Mouse (Mus musculus) kidney, adult 8-10 months (tissue): ENCODE measurements at regions not wholly inside any gene's neighbourhood (a gene's known extent, or its start where the extent isn't known, plus 50 kb on each side); places are given as distances from the start of the nearest gene placed in this dataset.

Source experiments
- DNase-seq, 2 experiments: peaks; one replicate each; pipeline ENCODE4 v3.0.0; 2022

- DNase-seq = peak; percentile 17 to 62
Observed at GRCm38 (mm10) chr7:72362690-72363089, 56.3 kb upstream of the Mctp2 start.

GRCm38 (mm10) chr7:72391323-72391722 lies 84.9 kb upstream of the Mctp2 start:
- peak; percentile 9 to 12 for DNase-seq

GRCm38 (mm10) chr7:72400056-72400455 lies 93.6 kb upstream of the Mctp2 start:
- peak; percentile 26 to 59 for DNase-seq

- no peak for DNase-seq
Observed at GRCm38 (mm10) chr7:72406131-72406530, 99.7 kb upstream of the Mctp2 start.

GRCm38 (mm10) chr7:72408409-72408986 lies 102.1 kb upstream of the Mctp2 start:
- DNase-seq = no peak

- DNase-seq = no peak
Observed at GRCm38 (mm10) chr7:72438552-72438951, 132.1 kb upstream of the Mctp2 start.

- DNase-seq = no peak
Observed at GRCm38 (mm10) chr7:72442001-72442400, 135.6 kb upstream of the Mctp2 start.

- DNase-seq = no peak
Observed at GRCm38 (mm10) chr7:72444016-72444415, 137.6 kb upstream of the Mctp2 start.

GRCm38 (mm10) chr7:72444792-72445191 lies 138.4 kb upstream of the Mctp2 start:
- no peak for DNase-seq

GRCm38 (mm10) chr7:72446911-72447310 lies 140.5 kb upstream of the Mctp2 start:
- DNase-seq = no peak

GRCm38 (mm10) chr7:72462978-72463377 lies 156.6 kb upstream of the Mctp2 start:
- no peak for DNase-seq

- DNase-seq = no peak
Observed at GRCm38 (mm10) chr7:72464658-72465057, 158.2 kb upstream of the Mctp2 start.

GRCm38 (mm10) chr7:72469691-72470090 lies 163.3 kb upstream of the Mctp2 start:
- no peak for DNase-seq

GRCm38 (mm10) chr7:72474751-72475150 lies 168.3 kb upstream of the Mctp2 start:
- DNase-seq = no peak

- no peak for DNase-seq
Observed at GRCm38 (mm10) chr7:72478936-72479335, 172.5 kb upstream of the Mctp2 start.

GRCm38 (mm10) chr7:72481275-72481674 lies 174.9 kb upstream of the Mctp2 start:
- no peak for DNase-seq

- DNase-seq = peak; percentile 9 to 56
Observed at GRCm38 (mm10) chr7:72490161-72490560, 183.8 kb upstream of the Mctp2 start.

- no peak for DNase-seq
Observed at GRCm38 (mm10) chr7:72493292-72493691, 186.9 kb upstream of the Mctp2 start.

GRCm38 (mm10) chr7:72496933-72497631 lies 190.7 kb upstream of the Mctp2 start:
- DNase-seq = no peak

GRCm38 (mm10) chr7:72498562-72499230 lies 192.3 kb upstream of the Mctp2 start:
- DNase-seq = no peak

GRCm38 (mm10) chr7:72499788-72500187 lies 193.4 kb upstream of the Mctp2 start:
- no peak for DNase-seq

GRCm38 (mm10) chr7:72500190-72500589 lies 193.8 kb upstream of the Mctp2 start:
- no peak for DNase-seq

- peak in 1 of 2 experiments; percentile 11 for DNase-seq
Observed at GRCm38 (mm10) chr7:72500996-72501395, 194.6 kb upstream of the Mctp2 start.

GRCm38 (mm10) chr7:72501431-72501830 lies 195.0 kb upstream of the Mctp2 start:
- no peak for DNase-seq
